Mouse (Mus musculus) heart, adult 2 months (tissue): ENCODE results near the gene Ndufv1.

ENCODE experiments used
- CTCF ChIP-seq: fragments of 200-600 bp; IDR thresholded peaks from 2 replicates; pipeline ENCODE4 v1.8.1; 2022; ENCODE audit warnings: antibody characterized with exemption, mild to moderate bottlenecking, moderate library complexity
- EP300 ChIP-seq: fragments of 200-500 bp; IDR thresholded peaks from 2 replicates; pipeline ENCODE4 v1.6.1; 2011; ENCODE audit warnings: low read depth, low read length, control low read depth; ENCODE audit not compliant: insufficient read depth
- POLR2A ChIP-seq: fragments of 200-500 bp; IDR thresholded peaks from 2 replicates; pipeline ENCODE4 v1.6.1; 2011; ENCODE audit warnings: mild to moderate bottlenecking, low read depth, low read length, control low read depth; ENCODE audit not compliant: insufficient read depth

DNA sequence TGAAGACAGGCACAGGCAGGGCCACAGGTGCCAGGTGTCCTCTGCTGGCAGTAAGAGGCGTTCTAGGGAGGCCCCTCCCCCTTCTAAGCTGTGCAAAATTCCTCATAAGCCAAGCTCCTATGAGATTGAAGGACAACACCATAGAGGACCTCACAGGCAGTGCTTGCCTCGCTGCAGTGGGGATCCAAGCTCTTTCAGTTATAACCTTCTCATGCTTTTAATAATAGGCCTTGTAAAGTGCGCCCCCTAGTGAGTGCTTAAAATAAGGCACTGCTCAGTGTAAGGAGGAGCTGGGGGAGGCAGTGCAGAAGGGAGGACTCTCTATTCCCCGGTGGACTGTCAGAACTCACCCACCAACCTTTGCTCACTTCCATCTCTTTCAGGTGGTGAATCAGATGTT lies 32.3 kb downstream of the Ndufv1 start:
- TF ChIP-seq CTCF (peak; percentile 93), POLR2A (no peak), EP300 (no peak)
